Mouse (Mus musculus): Measurements from ENCODE around the gene Cpm. TPM values are rescaled to one million over a fixed set of nuclear protein-coding genes. Genes with fewer than 3 reads are reported as not detected.

Gene Cpm
- total RNA-seq, 2 experiments from 2014 or later = 2.3 to 2.4 TPM

Other genes with a start within 250 kb of the Cpm start
- 10 to 100 TPM; 21.6 to 24.2 TPM for gene Cpsf6, start 249.5 kb upstream of the Cpm start, total RNA-seq (2021)
- 10 to 100 TPM; 38.5 to 43.8 TPM for gene Mdm2, start 81.3 kb downstream of the Cpm start, total RNA-seq (2021)
- gene Slc35e3, start 116.9 kb downstream of the Cpm start, total RNA-seq (2021) = 1 to 10 TPM; 3.8 to 4.8 TPM
- gene Nup107, start 163.2 kb downstream of the Cpm start, total RNA-seq (2021) = 1 to 10 TPM; 6.0 TPM
- 10 to 100 TPM; 22.8 to 24.2 TPM for gene Rap1b, start 216.5 kb downstream of the Cpm start, total RNA-seq (2021)

All from gastrocnemius, postnatal 25 days (tissue).